Mouse (Mus musculus) yolk sac, embryonic 10.5 days (tissue): ENCODE results near the gene Mylk3.
A peak's percentile ranks its signal among the peaks of the same experiment; 100 is the strongest.

Experiments used
- DNase-seq: peaks from one replicate; pipeline ENCODE4 v3.0.0-alpha.2; 2017; ENCODE audit warnings: low spot score

The Mylk3 gene

DNA sequence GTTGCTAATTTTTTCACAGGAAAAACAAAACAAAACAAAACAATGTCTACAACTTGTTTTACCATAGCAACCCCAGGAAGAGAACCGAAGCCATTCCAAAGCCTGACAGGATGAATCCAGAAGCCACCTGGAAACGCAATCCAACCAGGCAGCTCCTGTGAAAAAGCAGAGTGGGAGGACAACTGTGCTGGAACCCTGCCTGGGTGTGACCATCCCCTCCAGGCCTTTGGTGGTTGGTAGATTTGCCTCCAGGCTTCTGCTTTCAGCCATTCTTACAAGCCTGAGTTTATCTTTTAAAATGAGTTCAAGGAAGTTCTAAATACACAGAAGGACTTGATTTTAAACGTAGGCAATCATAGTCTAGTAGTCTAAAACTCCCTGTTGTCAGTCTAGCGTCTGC is 4.2 kb downstream of the Mylk3 start:
- DNase-seq: no peak

DNA sequence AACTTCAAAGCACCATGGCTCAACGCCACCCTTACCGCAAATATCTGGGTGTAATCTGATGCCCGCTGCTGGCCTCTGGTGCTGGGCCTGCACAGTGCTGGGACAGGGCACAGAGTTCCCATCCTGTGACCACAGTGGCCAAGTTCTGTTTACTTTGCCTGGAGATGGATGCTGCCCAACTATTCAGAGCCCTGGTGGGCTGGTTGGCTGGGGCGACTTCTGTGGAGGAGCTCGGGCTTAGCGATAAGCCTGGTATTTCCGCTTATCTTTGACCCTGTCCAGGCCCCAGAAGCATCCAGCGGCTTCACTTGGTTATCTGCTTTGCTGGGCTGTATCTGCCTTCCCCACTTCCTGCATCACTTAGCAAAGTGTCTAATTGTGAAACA is 5.3 kb downstream of the Mylk3 start:
- DNase-seq: peak; percentile 87

DNA sequence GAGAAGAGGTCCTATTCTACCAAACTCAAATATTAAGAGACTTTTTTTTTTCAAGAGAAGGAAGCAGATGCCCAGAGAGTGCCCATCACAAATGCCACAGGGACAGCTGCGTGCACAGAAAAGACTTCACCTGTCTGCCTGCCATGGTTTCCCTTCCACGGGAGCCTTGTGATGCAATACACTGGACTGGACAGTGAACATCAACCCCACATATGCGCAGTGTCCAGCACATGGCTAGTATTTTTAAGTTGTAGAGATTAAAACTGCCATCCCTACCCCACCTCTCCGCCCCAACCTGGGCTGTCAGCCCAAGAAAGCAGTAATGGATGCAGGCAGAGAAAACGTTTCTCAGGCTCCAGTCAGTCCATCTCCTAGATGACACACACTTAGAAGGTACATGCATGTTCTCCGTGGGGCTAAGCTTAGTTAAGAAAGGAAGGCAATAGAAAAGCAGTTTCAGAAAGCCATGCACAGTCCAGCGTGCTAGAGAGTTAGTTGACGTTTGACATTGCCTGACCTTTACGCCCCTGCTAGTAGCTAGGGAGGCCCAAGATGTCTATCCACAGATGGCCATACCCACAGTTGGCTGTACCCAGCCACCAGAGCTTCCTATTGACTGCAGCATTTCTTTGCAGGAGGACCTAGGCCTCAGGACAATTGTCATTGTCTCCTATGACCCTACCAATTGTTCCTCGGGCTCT is 5.9 kb downstream of the Mylk3 start:
- peak; percentile 33 for DNase-seq

DNA sequence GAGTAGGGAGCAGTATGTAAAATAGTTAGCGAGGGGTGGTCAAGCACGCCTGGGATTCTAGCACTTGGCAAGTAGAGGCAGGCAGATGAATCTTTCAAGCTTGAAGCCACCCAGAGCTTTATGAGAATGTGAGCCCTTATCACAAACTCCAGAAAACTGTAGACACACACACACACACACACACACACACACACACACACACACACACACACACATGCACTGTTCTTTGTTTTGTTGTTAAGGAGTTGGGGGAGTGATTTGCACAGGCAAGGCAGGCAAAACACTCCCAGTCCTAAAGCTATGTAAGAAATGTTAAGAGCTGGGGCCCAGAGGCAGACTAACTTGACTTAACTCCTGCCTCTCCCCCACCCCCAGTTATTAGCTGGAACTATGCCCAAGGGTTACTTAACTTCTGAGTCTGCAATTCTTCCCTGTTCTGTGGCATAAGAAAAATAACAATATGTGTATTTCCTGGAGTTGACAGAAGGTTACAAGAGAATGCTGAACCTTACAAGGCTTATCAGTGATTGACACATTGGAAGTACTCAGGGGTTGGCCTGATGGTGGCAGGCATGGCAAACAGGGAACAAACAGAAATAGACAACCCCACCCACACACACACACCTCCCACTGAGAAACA is 6.9 kb downstream of the Mylk3 start:
- DNase-seq: peak; percentile 81

DNA sequence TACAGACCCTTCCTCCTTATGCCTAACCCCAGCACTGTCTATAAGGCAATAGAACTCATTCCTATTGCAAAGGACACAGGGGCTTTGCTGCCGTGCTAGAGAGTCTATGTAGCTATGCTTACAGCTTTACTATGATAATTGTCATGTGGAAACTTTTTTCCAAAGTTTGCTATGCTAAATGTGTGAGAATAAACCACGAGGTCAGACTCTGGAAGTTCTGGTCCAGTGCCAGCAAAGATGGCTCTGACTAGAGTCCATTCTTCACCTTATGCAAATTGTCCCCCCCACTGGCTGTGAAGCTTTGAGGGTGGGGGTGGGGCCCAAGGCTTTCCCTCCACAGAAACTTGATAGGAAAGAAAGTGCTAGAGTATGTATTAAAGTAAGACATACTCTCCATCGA is 9.6 kb downstream of the Mylk3 start:
- DNase-seq: peak; percentile 0

DNA sequence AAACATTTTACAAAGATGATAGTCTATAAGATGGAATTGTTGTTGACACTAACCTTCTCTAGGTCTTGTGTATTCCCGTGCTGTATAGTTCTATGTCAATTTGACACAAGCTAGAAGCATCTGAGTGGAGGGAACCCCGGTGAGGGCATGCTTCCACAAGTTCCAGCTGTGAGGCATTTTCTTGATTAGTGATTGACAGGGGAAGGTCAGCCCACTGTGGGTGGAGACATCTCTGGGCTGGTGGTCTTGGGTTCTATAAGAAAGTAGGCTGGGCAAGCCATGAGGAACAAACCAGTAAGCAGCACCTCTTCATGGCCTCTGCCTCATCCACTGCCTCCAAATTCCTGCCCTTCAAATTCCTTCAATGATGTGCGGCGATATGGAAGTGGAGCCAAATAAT is 11.9 kb downstream of the Mylk3 start:
- no peak for DNase-seq

DNA sequence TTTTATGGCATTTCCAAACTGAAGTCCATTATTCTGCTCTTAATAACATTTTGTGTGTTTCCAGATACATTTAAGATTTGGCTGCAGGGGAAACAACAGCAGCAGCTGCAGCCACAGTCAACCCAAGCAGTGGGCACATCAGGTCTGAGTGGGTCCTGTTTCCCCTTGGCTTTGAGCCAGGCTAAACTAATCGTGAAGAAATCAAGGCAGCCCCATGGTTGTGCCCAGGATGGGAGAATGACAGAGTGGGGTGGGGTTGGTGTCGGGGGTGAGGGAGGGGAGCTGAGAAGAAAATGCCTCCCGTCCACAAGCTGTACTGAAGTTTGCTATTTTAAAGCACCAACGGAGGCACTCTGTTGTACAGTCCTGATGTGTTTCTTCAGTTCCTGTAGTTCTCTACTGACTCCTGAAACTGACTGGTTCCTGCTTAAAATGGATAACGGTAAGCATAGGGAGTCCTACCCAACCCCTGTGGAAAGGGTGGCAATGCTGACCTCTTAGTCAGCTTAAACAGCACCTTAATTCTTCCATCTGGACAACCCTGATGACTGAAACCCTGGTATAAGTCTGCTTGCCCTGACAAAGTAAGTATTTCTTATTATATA is 12.6 kb downstream of the Mylk3 start:
- no peak for DNase-seq

DNA sequence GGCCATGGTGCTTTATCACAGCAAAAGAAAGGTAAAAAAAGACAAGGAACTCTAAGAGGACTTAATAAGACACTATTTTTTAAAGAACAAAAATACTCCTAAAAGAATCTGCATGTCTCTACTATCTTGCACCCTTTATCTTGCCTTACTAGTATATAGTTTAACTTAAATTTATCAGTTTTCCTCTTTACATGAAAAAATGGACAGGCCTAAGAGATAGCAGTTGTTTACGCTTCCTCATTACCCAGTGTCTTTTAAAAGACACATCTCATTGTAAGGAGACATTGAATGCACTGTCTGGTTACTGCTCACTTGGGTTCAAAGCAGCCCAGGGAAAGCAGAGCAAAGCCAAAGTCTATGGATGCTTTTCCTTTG is 13.7 kb downstream of the Mylk3 start:
- no peak for DNase-seq

DNA sequence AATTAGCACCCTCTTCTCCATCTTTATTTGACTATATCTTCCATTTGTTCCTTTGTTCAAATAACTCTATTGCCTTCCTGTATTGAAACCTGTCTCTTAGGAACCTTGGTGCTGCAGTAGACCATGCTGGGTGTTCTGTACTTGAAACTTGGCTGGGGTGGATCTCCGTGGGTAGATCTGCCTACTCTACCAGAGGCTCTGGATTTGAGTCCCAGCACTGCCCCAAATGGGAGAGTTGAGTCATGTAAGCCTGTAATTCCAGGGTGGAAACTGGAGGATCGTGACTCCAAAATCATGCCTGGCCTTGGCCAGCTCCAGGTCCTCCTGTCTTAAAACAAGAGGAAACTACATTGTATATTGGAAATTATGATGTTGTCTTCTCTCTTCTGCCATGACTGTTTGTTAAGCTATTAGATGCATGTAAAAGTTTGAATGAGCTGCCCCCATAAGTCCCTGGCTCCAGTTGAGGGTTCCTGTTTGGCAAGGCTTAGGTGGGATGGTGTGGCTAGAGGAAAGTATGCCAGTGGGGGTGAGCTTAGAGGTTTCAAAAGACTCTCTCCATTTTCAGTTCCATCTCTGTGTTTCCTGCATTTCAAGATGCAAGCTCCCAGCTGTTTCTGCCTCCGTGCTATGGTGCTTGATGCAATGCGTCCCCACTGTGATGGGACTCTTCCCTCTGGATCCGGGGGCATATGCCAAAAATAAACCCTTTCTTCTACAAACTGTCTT is 14.2 kb downstream of the Mylk3 start:
- no peak for DNase-seq

DNA sequence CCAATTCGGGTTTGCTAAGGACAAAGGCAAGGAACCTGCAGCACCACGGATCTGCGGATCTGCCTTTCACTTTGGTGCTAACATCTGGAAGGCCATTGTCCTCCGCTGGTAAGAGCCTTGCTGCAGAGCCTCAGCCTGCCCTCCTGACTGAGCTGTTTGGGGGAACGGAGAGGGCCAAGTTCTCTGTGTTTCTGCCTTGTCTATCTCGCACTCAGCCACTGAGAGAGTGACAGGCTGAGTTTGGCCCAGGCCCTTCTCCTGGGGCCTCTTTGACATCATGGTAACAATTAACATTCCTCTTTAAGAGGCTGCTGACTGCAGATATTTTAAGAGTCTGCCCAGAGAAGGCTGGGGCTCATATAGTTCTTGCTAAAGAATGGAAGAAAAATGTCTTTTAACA is 21.0 kb downstream of the Mylk3 start:
- DNase-seq: no peak

DNA sequence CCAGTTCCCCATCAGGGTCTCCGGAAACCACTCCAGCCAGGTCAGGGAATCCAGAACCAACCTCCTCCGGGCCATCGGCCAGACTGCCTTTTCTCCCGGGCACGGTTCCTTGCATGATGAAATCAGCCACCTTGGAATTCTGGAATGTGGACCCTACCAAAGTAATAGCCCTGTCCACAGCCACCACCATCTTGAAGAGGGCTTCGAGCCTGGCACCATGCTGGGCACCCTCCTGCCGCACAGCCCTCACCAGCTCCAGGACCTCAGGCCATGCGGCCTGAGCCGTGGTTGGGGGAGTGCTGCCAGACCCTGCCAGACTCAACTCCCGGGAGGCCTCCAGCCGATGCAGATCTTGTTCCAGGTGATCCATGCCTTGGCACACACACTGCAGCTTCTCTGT is 21.5 kb downstream of the Mylk3 start:
- DNase-seq: no peak

DNA sequence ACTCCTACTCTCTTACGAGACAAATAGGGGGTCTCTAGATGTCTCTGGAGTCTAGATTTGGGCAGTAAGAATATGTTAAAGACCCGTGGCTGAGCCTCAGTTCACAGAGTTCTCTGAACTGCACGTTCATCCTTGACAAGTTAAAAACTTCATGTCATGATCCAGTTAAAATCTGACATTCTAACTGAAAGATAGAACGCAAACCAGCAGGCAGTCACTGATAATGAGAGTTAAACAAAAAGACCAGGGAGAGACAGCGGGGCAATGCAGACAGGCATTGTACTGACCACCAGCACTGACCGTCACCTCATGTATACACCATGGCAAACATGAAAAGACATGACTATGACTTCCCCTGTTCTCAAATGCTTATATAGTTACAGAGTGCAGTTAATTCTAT is 22.7 kb downstream of the Mylk3 start:
- DNase-seq: no peak

DNA sequence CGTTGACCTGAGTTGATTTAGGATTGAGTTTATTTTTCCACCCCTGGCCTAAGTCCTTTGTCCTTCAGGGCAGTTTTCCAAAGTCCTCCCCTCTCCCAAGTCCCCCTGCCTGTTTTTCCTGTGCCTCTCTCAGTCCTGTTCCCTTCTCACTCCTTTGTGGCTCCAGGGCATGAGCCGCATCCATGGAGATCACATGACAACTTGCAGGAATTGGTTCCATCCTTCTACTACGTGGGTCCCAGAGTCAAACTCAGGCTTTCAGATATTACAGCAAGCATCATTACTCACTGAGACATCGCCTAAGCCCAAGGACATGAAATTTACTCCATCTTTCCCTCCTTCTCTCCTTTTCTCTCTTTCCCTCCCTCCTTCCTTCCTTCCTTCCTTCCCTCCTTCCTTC is 23.9 kb downstream of the Mylk3 start:
- DNase-seq: no peak

DNA sequence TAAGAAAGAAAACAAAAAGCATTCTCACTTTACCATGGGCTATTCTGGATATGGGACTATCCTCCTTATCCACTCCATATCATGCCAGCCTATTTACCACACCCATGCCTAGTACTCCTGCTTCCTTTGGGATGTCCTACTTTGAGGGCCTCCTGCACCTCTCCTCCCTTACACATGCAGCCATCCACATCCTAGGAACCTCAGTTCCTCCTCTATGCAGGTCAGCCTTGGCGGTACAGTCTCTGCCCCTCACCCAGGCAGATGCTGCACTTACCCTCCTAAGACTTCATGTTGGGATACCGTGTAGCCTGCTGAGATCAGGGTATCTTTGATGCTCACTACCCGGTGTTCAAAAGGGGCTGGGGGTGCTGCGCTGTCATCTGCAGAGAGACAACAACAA is 32.9 kb downstream of the Mylk3 start:
- DNase-seq: no peak

DNA sequence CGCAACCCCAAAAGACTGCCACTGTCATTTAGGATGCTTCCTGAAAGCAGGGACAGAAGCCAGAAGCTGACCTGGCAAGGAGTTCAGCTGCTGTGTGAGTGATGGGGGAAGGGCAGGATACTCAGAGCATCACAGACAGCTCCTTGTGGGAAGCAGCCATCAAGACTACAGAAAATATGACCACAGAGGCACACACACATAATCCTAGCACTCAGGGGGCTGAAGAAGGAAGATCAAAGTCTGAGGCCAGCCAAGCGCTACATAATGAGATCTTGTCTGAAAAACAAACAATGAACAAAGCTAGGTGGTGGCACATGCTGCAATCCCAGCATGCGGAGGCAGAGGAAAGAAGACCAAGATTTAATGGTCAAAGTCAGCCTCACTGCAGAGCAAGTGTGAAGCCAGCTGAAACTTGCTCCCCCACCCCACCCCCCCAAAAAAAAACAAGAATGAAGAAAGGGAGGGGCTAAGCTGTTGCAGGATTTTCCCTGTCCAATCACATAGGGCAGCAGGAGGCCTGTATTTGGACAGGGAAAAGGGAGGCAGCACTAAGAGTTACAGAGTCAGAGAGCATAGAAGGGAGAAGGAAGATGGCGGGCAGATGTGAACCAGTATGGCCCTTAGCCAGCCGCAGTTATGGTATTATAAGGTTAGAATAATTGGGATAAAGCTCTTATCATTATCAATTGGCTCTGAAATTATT is 46.1 kb downstream of the Mylk3 start:
- DNase-seq: peak; percentile 27

DNA sequence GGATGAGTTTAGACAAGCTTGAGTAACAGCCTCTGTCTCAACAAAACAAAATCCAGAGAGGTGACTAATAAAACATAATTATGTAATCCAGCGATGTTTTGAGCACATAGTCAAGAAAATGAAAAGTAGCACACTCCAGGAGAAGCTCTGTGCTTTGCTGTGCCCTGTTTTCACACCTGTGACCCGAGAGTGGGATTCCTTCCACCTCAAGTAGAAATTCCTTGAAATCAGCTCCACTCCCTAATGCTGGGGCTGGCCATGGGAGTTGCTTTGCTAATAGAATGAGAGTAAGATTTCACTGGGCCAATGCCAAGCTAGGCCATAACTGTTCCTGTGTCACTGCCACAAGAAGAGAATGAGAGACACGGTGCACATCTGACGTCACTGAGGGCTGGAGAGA is 48.5 kb downstream of the Mylk3 start:
- DNase-seq: no peak

DNA sequence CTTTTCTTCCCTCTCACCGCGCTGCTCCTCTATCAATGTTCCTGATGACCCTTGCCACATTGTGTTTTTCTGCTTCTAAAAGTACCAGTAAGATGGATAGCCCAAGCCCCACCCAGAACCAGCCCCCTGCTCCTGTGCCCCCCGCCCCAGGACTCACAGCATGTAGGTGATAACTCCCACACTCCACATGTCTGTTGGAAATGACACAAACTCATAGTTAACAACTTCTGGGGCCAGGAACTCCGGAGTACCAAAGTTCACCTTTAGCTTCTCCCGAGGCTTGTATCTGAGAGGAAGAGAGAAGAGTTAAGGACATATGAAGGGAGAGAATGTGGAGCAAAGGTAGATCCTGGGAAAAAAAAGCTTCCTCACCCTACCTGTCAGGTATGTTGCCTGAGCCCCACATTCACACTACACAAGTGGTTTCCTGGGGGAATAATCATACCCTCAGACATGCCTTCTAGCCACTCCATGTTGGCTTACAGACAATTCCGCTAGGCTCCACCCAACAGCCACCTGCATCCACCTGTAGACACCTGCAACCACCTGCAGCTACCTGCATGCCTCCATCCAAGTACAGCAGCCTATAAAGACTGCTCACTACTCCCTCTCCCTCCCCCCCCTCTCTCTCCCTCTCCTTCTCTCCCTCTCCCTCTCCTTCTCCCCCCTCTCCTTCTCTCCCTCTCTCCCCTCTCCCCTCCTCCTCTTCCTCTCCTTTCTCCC is 49.8 kb downstream of the Mylk3 start:
- peak; percentile 20 for DNase-seq

DNA sequence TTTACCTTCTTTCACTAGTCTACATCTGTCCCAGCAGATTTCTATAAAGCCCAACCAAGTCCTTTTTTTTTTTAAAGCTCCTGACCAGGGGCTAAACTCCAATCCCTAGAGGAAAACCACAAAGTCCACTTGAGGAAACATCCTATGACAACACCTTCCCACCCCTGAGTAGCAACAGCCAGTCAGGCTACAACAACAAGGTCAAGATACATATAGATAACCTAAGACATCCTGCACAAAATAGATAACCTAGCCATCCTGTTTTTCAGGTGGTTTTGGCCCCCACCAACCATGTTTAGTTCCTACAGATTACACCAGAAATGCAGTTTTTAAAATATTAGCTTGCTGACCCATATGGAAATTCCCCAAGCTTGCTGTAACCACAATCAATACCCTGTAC is 51.0 kb downstream of the Mylk3 start:
- peak; percentile 54 for DNase-seq

DNA sequence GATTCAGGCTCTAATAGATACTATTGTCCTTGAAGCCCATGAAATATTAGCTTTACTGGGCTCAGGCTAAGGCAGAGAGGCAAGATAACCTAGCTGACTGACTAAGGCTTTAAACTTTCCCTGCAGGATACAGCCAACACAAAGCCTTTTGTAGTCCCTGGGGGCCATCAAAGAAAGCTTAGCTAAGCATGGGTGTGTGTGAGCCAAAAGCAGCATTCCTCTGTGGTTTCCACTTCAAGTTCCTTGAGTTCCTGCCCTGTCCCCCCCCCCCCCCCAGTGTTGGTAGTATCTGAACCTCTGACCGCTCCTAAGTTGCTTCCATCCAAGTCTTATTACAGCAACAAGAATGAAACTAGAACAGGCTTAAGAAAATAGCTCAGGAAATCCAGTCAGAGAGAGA is 56.6 kb downstream of the Mylk3 start:
- no peak for DNase-seq

DNA sequence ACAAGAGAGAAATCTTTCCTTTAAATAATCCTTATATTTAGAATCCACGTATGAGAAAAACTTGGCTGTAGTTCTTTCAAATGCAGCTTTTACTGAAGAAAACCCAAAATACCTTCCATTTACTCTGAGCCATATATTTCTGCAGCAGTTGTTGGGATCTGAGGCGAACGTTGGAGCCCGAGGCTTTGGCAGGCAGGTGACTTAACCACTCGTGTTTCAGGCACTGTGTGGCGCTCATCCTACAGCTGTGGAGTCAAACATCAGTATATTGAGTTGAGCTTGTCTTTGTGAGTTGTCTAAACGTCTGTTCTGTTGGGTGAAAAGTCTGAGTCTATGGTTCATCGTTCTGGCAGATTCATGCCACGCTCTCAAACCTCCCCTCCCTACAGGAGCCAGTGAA is 59.1 kb downstream of the Mylk3 start:
- no peak for DNase-seq

DNA sequence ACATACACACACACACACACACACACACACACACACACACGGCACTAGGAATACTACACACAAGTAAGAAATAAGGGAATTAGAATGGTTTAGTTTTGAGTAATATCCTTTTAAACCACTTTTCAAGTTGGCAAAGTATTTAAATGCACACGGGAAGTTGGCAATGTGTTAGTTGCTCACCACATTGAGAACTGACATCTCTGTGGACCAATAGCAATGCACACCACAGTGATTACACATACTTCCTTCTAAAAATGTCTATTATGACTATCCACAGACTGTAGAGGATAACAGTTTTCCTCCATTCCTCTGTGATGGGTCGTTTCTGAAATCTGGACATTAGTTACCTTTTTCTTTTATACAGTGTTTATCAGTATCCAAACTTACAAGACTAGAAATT is 63.1 kb downstream of the Mylk3 start:
- DNase-seq: no peak

DNA sequence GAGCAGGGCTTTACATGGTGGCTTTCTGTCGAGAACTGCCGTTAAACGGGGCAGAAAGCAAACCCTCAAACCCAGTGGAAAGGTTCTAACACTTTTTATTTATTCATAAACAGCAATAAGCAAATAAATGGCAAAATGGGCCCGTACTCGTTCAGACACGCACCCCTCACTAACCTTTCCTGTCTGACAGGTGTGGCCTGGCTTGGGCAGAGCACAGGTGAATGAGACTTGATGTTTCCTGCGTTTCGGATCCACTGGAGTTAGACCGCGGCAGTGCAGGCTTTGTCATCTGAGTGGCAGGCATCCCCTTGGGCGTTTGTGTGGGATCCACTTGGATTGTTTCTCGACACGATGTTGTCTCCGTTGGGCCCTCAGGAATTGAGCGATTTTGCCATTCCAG is 64.2 kb downstream of the Mylk3 start:
- no peak for DNase-seq
